Mouse (Mus musculus) midbrain, embryonic 12.5 days (tissue): ENCODE results near the gene Arl6. TPM values are rescaled to one million over a fixed set of nuclear protein-coding genes. Genes with fewer than 3 reads are reported as not detected.

Experiments used
- ATAC-seq: fragments of 200-750 bp; cut with Nextera tagmentation; 2 replicates; pipeline ENCODE4 v1.8.0; 2017; ENCODE audit warnings: low read depth, moderate TSS enrichment, moderate library complexity; ENCODE audit not compliant: low FRiP score
- H3K27ac ChIP-seq: fragments of 300-500 bp; sonication (generic); replicated peaks from 2 replicates; pipeline ENCODE4 v1.5.1; 2016; ENCODE audit warnings: mild to moderate bottlenecking
- H3K27me3 ChIP-seq: fragments of 300-500 bp; sonication (generic); 2 replicates; pipeline ENCODE4 v1.6.1; 2016; ENCODE audit warnings: mild to moderate bottlenecking
- H3K36me3 ChIP-seq: fragments of 300-500 bp; sonication (generic); 2 replicates; pipeline ENCODE4 v1.6.1; 2016
- H3K4me1 ChIP-seq: fragments of 300-500 bp; sonication (generic); 2 replicates; pipeline ENCODE4 v1.6.1; 2016
- H3K4me2 ChIP-seq: fragments of 300-500 bp; sonication (generic); replicated peaks from 2 replicates; pipeline ENCODE4 v1.6.1; 2016; ENCODE audit warnings: mild to moderate bottlenecking, moderate library complexity
- H3K4me3 ChIP-seq: fragments of 300-500 bp; sonication (generic); 2 replicates; pipeline ENCODE4 v1.5.1; 2016; ENCODE audit warnings: mild to moderate bottlenecking
- H3K9ac ChIP-seq: fragments of 300-500 bp; sonication (generic); replicated peaks from 2 replicates; pipeline ENCODE4 v1.6.1; 2016; ENCODE audit warnings: mild to moderate bottlenecking, moderate library complexity
- H3K9me3 ChIP-seq: fragments of 300-500 bp; sonication (generic); 2 replicates; pipeline ENCODE4 v1.6.1; 2016; ENCODE audit warnings: mild to moderate bottlenecking
- WGBS: fragments of 180-500 bp; shearing (Covaris S2); methylation state at CpG from one replicate; pipeline ENCODE4 v1.1.7; 2016; 5-methylcytosine and 5-hydroxymethylcytosine counted together
- polyA plus RNA-seq: library from polyadenylated mRNA; unstranded; fragments of >200 nt; fragmentation: Nextera tagmentation; extraction: Ambion mirVana; gene quantifications from 2 replicates; pipeline ENCODE4 v1.2.1, GENCODE M21; 2016

The Arl6 gene
- polyA plus RNA-seq, 1 experiment from 2014 or later = 49.3 TPM

GRCm38 (mm10) chr16:59585706-59586244 lies 53.4 kb downstream of the Arl6 start:
- 0 out of 2 replicates have a peak, but pooled peaks have one; percentile 27 for ATAC-seq
- no peaks in the 10 kb centered on the region for H3K9me3 ChIP-seq
- no peak overlapping the region for H3K9ac ChIP-seq
- H3K27ac ChIP-seq = no peak overlapping the region
- H3K4me2 ChIP-seq = no peak overlapping the region
- no peaks in the 10 kb centered on the region for H3K4me1 ChIP-seq
- H3K4me3 ChIP-seq = no peak overlapping the region
- H3K27me3 ChIP-seq = no peaks in the 10 kb centered on the region
- WGBS = 90% methylated on average over 4 of the region's 4 CpGs
- H3K36me3 ChIP-seq = no peaks in the 10 kb centered on the region

DNA sequence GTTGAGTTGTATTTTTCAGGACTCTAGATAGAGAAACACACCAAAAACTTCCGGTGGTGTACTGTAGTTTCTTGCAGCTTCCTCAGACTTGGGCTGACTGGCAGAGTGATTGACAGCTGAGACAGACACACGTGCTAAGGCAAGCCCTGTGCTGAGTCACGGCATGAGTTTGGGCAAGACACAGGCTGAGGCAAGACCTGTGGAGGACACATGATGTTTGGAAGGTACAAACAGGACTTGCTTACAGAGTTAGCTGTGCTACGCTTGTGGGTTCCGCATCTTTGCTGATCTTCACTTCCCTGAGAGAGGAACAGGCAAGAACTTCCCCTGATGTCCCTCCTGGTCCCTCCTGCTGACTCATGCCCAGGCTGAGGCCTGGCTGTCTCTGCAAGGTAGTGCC lies 55.7 kb downstream of the Arl6 start:
- Histone ChIP-seq H3K9ac (no peak overlapping the region), H3K36me3 (no peaks in the 10 kb centered on the region), H3K9me3 (no peaks in the 10 kb centered on the region), H3K27me3 (no peaks in the 10 kb centered on the region), H3K4me1 (no peaks in the 10 kb centered on the region), H3K4me3 (no peak overlapping the region), H3K27ac (no peak overlapping the region), H3K4me2 (no peak overlapping the region)
- WGBS = 92% methylated on average over 5 of the region's 5 CpGs
- ATAC-seq = no peak

GRCm38 (mm10) chr16:59579237-59579636 lies 60.0 kb downstream of the Arl6 start:
- H3K9me3 ChIP-seq = no peaks in the 10 kb centered on the region
- H3K27ac ChIP-seq = no peak overlapping the region
- no peak overlapping the region for H3K4me2 ChIP-seq
- 87% methylated on average over 8 of the region's 8 CpGs for WGBS
- H3K36me3 ChIP-seq = no peaks in the 10 kb centered on the region
- H3K4me1 ChIP-seq = no peaks in the 10 kb centered on the region
- no peak for ATAC-seq
- H3K9ac ChIP-seq = no peak overlapping the region
- H3K27me3 ChIP-seq = no peaks in the 10 kb centered on the region
- no peak overlapping the region for H3K4me3 ChIP-seq

DNA sequence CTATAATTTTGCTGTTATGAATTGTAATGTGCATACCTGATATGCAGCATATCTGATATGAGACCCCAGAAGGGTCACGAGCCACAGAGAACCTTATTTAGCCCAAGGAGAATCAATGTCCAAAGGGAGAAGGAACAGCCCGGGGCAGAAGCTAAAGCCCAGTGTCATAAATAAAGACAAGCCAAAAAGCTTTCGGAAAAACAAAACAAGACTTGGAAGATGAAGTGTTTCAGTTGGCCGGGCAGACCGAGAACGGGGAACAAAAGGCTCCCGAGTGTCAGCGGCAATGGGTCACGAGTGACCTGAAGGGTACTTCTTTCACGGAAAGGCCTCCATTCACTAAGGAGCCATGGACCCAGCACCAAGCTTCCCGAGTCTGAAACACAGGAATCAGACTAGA lies 65.2 kb downstream of the Arl6 start:
- no peak overlapping the region for H3K4me3 ChIP-seq
- no peak overlapping the region for H3K27ac ChIP-seq
- 87% methylated on average over 11 of the region's 11 CpGs for WGBS
- H3K36me3 ChIP-seq = no peaks in the 10 kb centered on the region
- no peaks in the 10 kb centered on the region for H3K4me1 ChIP-seq
- no peak for ATAC-seq
- H3K9ac ChIP-seq = no peak overlapping the region
- no peak overlapping the region for H3K4me2 ChIP-seq
- H3K9me3 ChIP-seq = no peaks in the 10 kb centered on the region
- H3K27me3 ChIP-seq = no peaks in the 10 kb centered on the region

- WGBS = 94% methylated on average over 3 of the region's 3 CpGs
- H3K27ac ChIP-seq = no peak overlapping the region
- ATAC-seq = no peak
Observed at GRCm38 (mm10) chr16:59572685-59573084, 66.5 kb downstream of the Arl6 start.

GRCm38 (mm10) chr16:59570807-59571206 lies 68.4 kb downstream of the Arl6 start:
- no peaks in the 10 kb centered on the region for H3K27me3 ChIP-seq
- ATAC-seq = no peak
- no peak overlapping the region for H3K4me3 ChIP-seq
- no peak overlapping the region for H3K9ac ChIP-seq
- H3K4me2 ChIP-seq = no peak overlapping the region
- H3K9me3 ChIP-seq = no peaks in the 10 kb centered on the region
- H3K4me1 ChIP-seq = no peaks in the 10 kb centered on the region
- H3K27ac ChIP-seq = no peak overlapping the region
- WGBS = 95% methylated on average over 8 of the region's 8 CpGs
- H3K36me3 ChIP-seq = no peaks in the 10 kb centered on the region

More at GRCm38 (mm10) chr16:59572685-59573084, 66.5 kb downstream of the Arl6 start:
- Histone ChIP-seq H3K4me3 (no peak overlapping the region), H3K27me3 (no peaks in the 10 kb centered on the region), H3K4me2 (no peak overlapping the region), H3K9me3 (no peaks in the 10 kb centered on the region), H3K36me3 (no peaks in the 10 kb centered on the region), H3K4me1 (no peaks in the 10 kb centered on the region), H3K9ac (no peak overlapping the region)

DNA sequence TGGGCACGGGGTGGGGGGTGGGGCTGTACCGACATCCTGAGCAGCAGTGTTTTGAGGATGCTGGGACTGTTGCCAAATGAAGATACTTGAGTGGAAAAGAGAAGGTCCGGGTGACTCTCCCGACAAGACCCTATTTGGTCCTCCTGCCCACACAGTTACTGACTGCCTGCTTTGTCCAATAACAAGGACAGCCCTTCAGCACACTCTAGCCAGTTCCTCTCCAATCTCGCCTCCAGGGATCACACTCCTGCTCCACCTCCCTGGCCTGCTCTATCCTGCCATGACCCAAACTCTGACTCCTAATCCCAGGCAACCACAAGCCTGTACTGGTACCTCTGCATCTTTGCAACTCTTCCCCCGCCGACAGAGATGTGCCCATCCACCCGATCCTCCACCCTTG lies 69.4 kb downstream of the Arl6 start:
- H3K36me3 ChIP-seq = no peaks in the 10 kb centered on the region
- H3K27me3 ChIP-seq = no peaks in the 10 kb centered on the region
- 80% methylated on average over 8 of the region's 8 CpGs for WGBS
- H3K4me1 ChIP-seq = no peaks in the 10 kb centered on the region
- no peaks in the 10 kb centered on the region for H3K9me3 ChIP-seq
- H3K9ac ChIP-seq = no peak overlapping the region
- H3K4me2 ChIP-seq = no peak overlapping the region
- no peak overlapping the region for H3K27ac ChIP-seq
- no peak for ATAC-seq
- no peak overlapping the region for H3K4me3 ChIP-seq

- Histone ChIP-seq H3K27me3 (no peaks in the 10 kb centered on the region), H3K36me3 (no peaks in the 10 kb centered on the region), H3K4me2 (no peak overlapping the region), H3K9ac (no peak overlapping the region), H3K9me3 (no peaks in the 10 kb centered on the region), H3K4me1 (no peaks in the 10 kb centered on the region), H3K4me3 (no peak overlapping the region), H3K27ac (no peak overlapping the region)
- 68% methylated on average over 10 of the region's 10 CpGs for WGBS
- no peak for ATAC-seq
Observed at GRCm38 (mm10) chr16:59567721-59568381, 71.3 kb downstream of the Arl6 start.

DNA sequence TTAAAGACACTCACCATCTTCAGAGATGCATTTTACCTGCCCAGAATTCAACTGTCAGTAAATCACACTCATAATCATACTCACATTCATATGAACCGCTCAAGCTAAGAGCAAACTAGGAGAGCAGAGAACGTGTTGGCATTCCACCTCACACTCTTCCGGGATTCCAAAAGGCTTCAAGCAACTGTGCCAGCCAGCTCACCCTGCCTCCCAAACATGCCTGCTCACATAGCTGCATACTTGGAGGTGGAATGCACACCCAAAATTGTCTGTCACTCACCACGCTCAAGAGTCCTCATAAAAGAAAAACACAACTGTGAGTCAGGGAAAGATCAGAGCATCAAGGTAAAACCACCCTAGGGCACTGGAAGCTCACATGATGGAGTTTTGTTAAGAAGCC lies 72.8 kb downstream of the Arl6 start:
- H3K4me3 ChIP-seq = no peak overlapping the region
- H3K36me3 ChIP-seq = no peaks in the 10 kb centered on the region
- H3K27ac ChIP-seq = no peak overlapping the region
- no peak for ATAC-seq
- H3K27me3 ChIP-seq = no peaks in the 10 kb centered on the region
- H3K4me2 ChIP-seq = no peak overlapping the region
- 88% methylated on average over 4 of the region's 4 CpGs for WGBS
- H3K4me1 ChIP-seq = no peaks in the 10 kb centered on the region
- H3K9ac ChIP-seq = no peak overlapping the region
- H3K9me3 ChIP-seq = no peaks in the 10 kb centered on the region

DNA sequence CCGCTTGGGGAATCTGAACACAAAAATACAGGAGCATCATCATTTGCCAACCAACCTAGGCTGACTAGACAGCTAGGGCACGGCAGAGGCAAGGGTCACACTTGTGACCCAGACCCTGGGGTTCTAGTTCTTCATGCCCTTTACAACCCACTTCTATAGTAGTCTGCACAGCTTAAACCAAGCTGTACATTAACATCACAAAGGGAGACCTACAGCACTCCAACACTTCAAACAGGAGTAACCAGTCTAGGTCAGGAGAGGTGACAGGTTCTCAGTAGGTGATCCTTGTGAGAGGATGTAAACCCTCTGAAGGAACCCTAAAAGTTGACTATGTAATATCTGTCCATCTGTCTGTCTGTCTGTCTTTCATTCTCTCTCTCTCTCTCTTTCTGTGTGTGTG lies 73.6 kb downstream of the Arl6 start:
- ATAC-seq = no peak

DNA sequence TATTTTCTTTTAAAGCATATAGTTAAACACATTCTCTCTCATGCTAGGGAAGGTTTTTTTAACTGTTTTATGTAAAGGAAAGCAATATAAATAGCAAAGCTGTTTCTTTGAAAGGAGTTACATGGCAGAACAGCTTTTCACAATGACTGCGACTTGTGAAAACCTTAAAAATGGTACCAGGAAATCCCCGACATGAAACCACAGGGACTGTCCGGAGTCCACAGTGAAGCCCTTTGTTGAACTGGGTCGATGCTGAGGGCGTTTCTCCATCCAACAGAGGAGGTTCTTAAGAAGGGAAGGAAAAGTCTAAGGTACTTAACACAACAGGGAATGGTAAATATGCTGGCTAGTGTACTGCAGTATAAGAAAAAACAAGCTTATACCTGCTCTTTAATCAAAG lies 75.2 kb downstream of the Arl6 start:
- H3K27ac ChIP-seq = no peak overlapping the region
- H3K4me3 ChIP-seq = no peak overlapping the region
- no peaks in the 10 kb centered on the region for H3K9me3 ChIP-seq
- 81% methylated on average over 5 of the region's 5 CpGs for WGBS
- no peak overlapping the region for H3K9ac ChIP-seq
- no peaks in the 10 kb centered on the region for H3K27me3 ChIP-seq
- no peaks in the 10 kb centered on the region for H3K4me1 ChIP-seq
- no peak overlapping the region for H3K4me2 ChIP-seq
- H3K36me3 ChIP-seq = no peaks in the 10 kb centered on the region
- ATAC-seq = no peak

More for the DNA sequence above, 73.6 kb downstream of the Arl6 start:
- H3K9ac ChIP-seq = no peak overlapping the region
- H3K9me3 ChIP-seq = no peaks in the 10 kb centered on the region
- H3K4me1 ChIP-seq = no peaks in the 10 kb centered on the region
- H3K4me3 ChIP-seq = no peak overlapping the region
- H3K27ac ChIP-seq = no peak overlapping the region
- H3K36me3 ChIP-seq = no peaks in the 10 kb centered on the region
- no peak overlapping the region for H3K4me2 ChIP-seq
- WGBS = 63% methylated on average over 2 of the region's 2 CpGs
- H3K27me3 ChIP-seq = no peaks in the 10 kb centered on the region
